Mouse (Mus musculus) forebrain, embryonic 16.5 days (tissue): ENCODE data around the gene Trim47. TPM values are rescaled to one million over a fixed set of nuclear protein-coding genes. Genes with fewer than 3 reads are reported as not detected.
"Not testable (repeated sequence)": the region's sequence is repeated elsewhere in the genome, so short reads cannot be mapped to it uniquely, and the experiment has no call there.

Source experiments
- ATAC-seq: fragments of 200-750 bp; cut with Nextera tagmentation; 2 replicates; pipeline ENCODE4 v1.8.0; 2017; ENCODE audit warnings: mild to moderate bottlenecking, moderate library complexity
- H3K27ac ChIP-seq: fragments of 300-500 bp; sonication (generic); 2 replicates; pipeline ENCODE4 v1.5.1; 2014; ENCODE audit warnings: low read length, control low read depth
- H3K27me3 ChIP-seq: fragments of 300-500 bp; sonication (generic); replicated peaks from 2 replicates; pipeline ENCODE4 v1.6.1; 2014; ENCODE audit warnings: low read length; ENCODE audit not compliant: control insufficient read depth, insufficient read depth
- H3K36me3 ChIP-seq: fragments of 300-500 bp; sonication (generic); 2 replicates; pipeline ENCODE4 v1.6.1; 2014; ENCODE audit not compliant: control insufficient read depth, insufficient read depth
- H3K4me1 ChIP-seq: fragments of 300-500 bp; sonication (generic); replicated peaks from 2 replicates; pipeline ENCODE4 v1.6.1; 2014; ENCODE audit warnings: low read length; ENCODE audit not compliant: control insufficient read depth, insufficient read depth
- H3K4me2 ChIP-seq: fragments of 300-500 bp; sonication (generic); 2 replicates; pipeline ENCODE4 v1.6.1; 2014; ENCODE audit warnings: mild to moderate bottlenecking, low read length, control low read depth
- H3K4me3 ChIP-seq: fragments of 300-500 bp; sonication (generic); replicated peaks from 2 replicates; pipeline ENCODE4 v1.5.1; 2014; ENCODE audit warnings: mild to moderate bottlenecking, low read length, control low read depth
- H3K9ac ChIP-seq: fragments of 300-500 bp; sonication (generic); replicated peaks from 2 replicates; pipeline ENCODE4 v1.6.1; 2014; ENCODE audit warnings: low read depth, low read length, control low read depth
- H3K9me3 ChIP-seq: fragments of 300-500 bp; sonication (generic); 2 replicates; pipeline ENCODE4 v1.6.1; 2016; ENCODE audit warnings: low read length; ENCODE audit not compliant: control insufficient read depth
- WGBS: fragments of 180-500 bp; shearing (Covaris S2); extraction: QIAGEN DNeasy Blood & Tissue Kit; methylation state at CpG from one replicate; pipeline ENCODE4 v1.1.7; 2014; 5-methylcytosine and 5-hydroxymethylcytosine counted together
- polyA plus RNA-seq: library from polyadenylated mRNA; unstranded; fragments of >200 nt; fragmentation: Nextera tagmentation; extraction: Ambion mirVana; gene quantifications from 2 replicates; pipeline ENCODE4 v1.2.1, GENCODE M21; 2015

Trim47 gene
- polyA plus RNA-seq, 1 experiment from 2014 or later: 6.6 TPM

- Histone ChIP-seq H3K36me3 (no peaks in the 10 kb centered on the region; the same call in 1 of the 2 replicates), H3K9ac (peak overlapping the region; percentile 78), H3K9me3 (no peaks in the 10 kb centered on the region), H3K4me1 (peaks cover 23% of the 10 kb centered on the region), H3K27me3 (no peaks in the 10 kb centered on the region), H3K4me3 (peak overlapping the region; percentile 61), H3K27ac (peak overlapping the region; percentile 88), H3K4me2 (peak overlapping the region; percentile 76)
- WGBS: 38% methylated on average over 8 of the region's 8 CpGs
- ATAC-seq: peak; percentile 27
Observed at GRCm38 (mm10) chr11:116129993-116130487, 3.0 kb upstream of the Trim47 start.

- H3K36me3 ChIP-seq: no peaks in the 10 kb centered on the region; the same call in 1 of the 2 replicates
- no peak overlapping the region for H3K4me2 ChIP-seq
- no peak for ATAC-seq
- no peak overlapping the region; the same call in 1 of the 2 replicates for H3K9ac ChIP-seq
- H3K9me3 ChIP-seq: no peaks in the 10 kb centered on the region
- 82% methylated on average over 9 of the region's 9 CpGs for WGBS
- H3K4me1 ChIP-seq: peaks cover 23% of the 10 kb centered on the region
- H3K27ac ChIP-seq: no peak overlapping the region
- no peak overlapping the region for H3K4me3 ChIP-seq
- H3K27me3 ChIP-seq: no peaks in the 10 kb centered on the region
Observed at GRCm38 (mm10) chr11:116129091-116129790, 2.2 kb upstream of the Trim47 start.

GRCm38 (mm10) chr11:116127986-116128385 is 976 bp upstream of the Trim47 start:
- ATAC-seq: no peak
- H3K9me3 ChIP-seq: no peaks in the 10 kb centered on the region
- H3K4me3 ChIP-seq: no peak overlapping the region
- H3K36me3 ChIP-seq: no peaks in the 10 kb centered on the region; the same call in 1 of the 2 replicates
- no peak overlapping the region for H3K4me2 ChIP-seq
- H3K27ac ChIP-seq: no peak overlapping the region
- WGBS: 66% methylated on average over 9 of the region's 9 CpGs
- H3K4me1 ChIP-seq: peaks cover 23% of the 10 kb centered on the region
- H3K27me3 ChIP-seq: no peaks in the 10 kb centered on the region
- H3K9ac ChIP-seq: no peak overlapping the region

GRCm38 (mm10) chr11:116126261-116126660 is 749 bp downstream of the Trim47 start:
- Histone ChIP-seq H3K4me2 (no peak overlapping the region), H3K4me3 (no peak overlapping the region), H3K36me3 (no peaks in the 10 kb centered on the region), H3K27ac (no peak overlapping the region), H3K4me1 (peaks cover 21% of the 10 kb centered on the region), H3K9me3 (no peaks in the 10 kb centered on the region), H3K9ac (no peak overlapping the region), H3K27me3 (no peaks in the 10 kb centered on the region)
- WGBS: 94% methylated on average over 15 of the region's 15 CpGs
- no peak for ATAC-seq

- H3K27ac ChIP-seq, H3K27me3 ChIP-seq, H3K4me1 ChIP-seq, H3K4me2 ChIP-seq, H3K9ac ChIP-seq, H3K9me3 ChIP-seq, H3K36me3 ChIP-seq, ATAC-seq, H3K4me3 ChIP-seq: not testable (repeated sequence)
- WGBS: 89% methylated on average over 8 of the region's 8 CpGs
Observed at GRCm38 (mm10) chr11:116121731-116122245, 5.2 kb downstream of the Trim47 start.

GRCm38 (mm10) chr11:116117819-116118218 is 9.2 kb downstream of the Trim47 start:
- no peak overlapping the region for H3K4me3 ChIP-seq
- no peak overlapping the region for H3K27ac ChIP-seq
- no peaks in the 10 kb centered on the region for H3K9me3 ChIP-seq
- no peaks in the 10 kb centered on the region for H3K4me1 ChIP-seq
- no peak for ATAC-seq
- no peaks in the 10 kb centered on the region for H3K27me3 ChIP-seq
- no peaks in the 10 kb centered on the region for H3K36me3 ChIP-seq
- H3K4me2 ChIP-seq: no peak overlapping the region
- no peak overlapping the region for H3K9ac ChIP-seq

- Histone ChIP-seq H3K27me3 (no peaks in the 10 kb centered on the region), H3K4me2 (no peak overlapping the region), H3K9me3 (no peaks in the 10 kb centered on the region), H3K9ac (no peak overlapping the region), H3K4me3 (no peak overlapping the region), H3K36me3 (no peaks in the 10 kb centered on the region), H3K27ac (no peak overlapping the region), H3K4me1 (no peaks in the 10 kb centered on the region)
- WGBS: 72% methylated on average over 12 of the region's 12 CpGs
- ATAC-seq: no peak
Observed at GRCm38 (mm10) chr11:116117241-116117640, 9.8 kb downstream of the Trim47 start.

- Histone ChIP-seq H3K9ac (no peak overlapping the region), H3K4me3 (no peak overlapping the region), H3K36me3 (no peaks in the 10 kb centered on the region), H3K4me2 (no peak overlapping the region), H3K4me1 (peaks cover 29% of the 10 kb centered on the region), H3K27ac (no peak overlapping the region), H3K27me3 (peaks cover 42% of the 10 kb centered on the region), H3K9me3 (no peaks in the 10 kb centered on the region)
- whole genome bisulfite sequencing: 83% methylated on average over 19 of the region's 19 CpGs
- ATAC-seq: no peak
Observed at GRCm38 (mm10) chr11:116111611-116112203, 15.3 kb downstream of the Trim47 start.

- Histone ChIP-seq H3K4me3 (no peak overlapping the region), H3K27ac (no peak overlapping the region), H3K9me3 (no peaks in the 10 kb centered on the region), H3K9ac (no peak overlapping the region), H3K4me2 (no peak overlapping the region), H3K27me3 (peaks cover 47% of the 10 kb centered on the region), H3K36me3 (no peaks in the 10 kb centered on the region), H3K4me1 (peaks cover 35% of the 10 kb centered on the region)
- ATAC-seq: no peak
- WGBS: 81% methylated on average over 4 of the region's 4 CpGs
Observed at GRCm38 (mm10) chr11:116111067-116111466, 15.9 kb downstream of the Trim47 start.
